Mouse (Mus musculus) heart, embryonic 14.5 days (tissue): ENCODE measurements around the gene Cadm1. TPM values are rescaled to one million over a fixed set of nuclear protein-coding genes. Genes with fewer than 3 reads are reported as not detected.

Source experiments
- ATAC-seq: fragments of 200-750 bp; cut with Nextera tagmentation; 2 replicates; pipeline ENCODE4 v1.8.0; 2017; ENCODE audit warnings: low read depth, moderate TSS enrichment; ENCODE audit not compliant: insufficient number of reproducible peaks, insufficient read depth, low FRiP score
- H3K27ac ChIP-seq, 2 experiments: fragments of 200-500 bp in 1 of 2; fragments of 300-500 bp in 1 of 2; sonication (generic) in 1 of 2; replicated peaks in 1 of 2; 2 replicates each; pipeline ENCODE4 v1.5.1; 2012 to 2014; ENCODE audit warnings: low read depth in 2 of 2, low read length in 2 of 2, control low read depth in 1 of 2, mild to moderate bottlenecking in 1 of 2, mixed read lengths in 1 of 2; ENCODE audit not compliant: control insufficient read depth in 1 of 2, insufficient read depth in 1 of 2
- H3K27me3 ChIP-seq: fragments of 300-500 bp; sonication (generic); 2 replicates; pipeline ENCODE4 v1.6.1; 2014; ENCODE audit warnings: mild to moderate bottlenecking, low read length, control low read depth; ENCODE audit not compliant: control insufficient read depth, insufficient read depth
- H3K36me3 ChIP-seq: fragments of 300-500 bp; sonication (generic); 2 replicates; pipeline ENCODE4 v1.6.1; 2014; ENCODE audit warnings: mild to moderate bottlenecking, control low read depth, low read length, mixed read lengths; ENCODE audit not compliant: control insufficient read depth, insufficient read depth
- H3K4me1 ChIP-seq, 2 experiments: fragments of 200-500 bp in 1 of 2; fragments of 300-500 bp in 1 of 2; sonication (generic) in 1 of 2; 2 replicates each; pipeline ENCODE4 v1.6.1; 2012 to 2014; ENCODE audit warnings: low read length in 2 of 2, control low read depth in 1 of 2, mixed read lengths in 1 of 2; ENCODE audit not compliant: control insufficient read depth in 2 of 2, insufficient read depth in 2 of 2
- H3K4me2 ChIP-seq: fragments of 300-500 bp; sonication (generic); 2 replicates; pipeline ENCODE4 v1.6.1; 2014; ENCODE audit warnings: mild to moderate bottlenecking, low read length
- H3K4me3 ChIP-seq, 2 experiments: fragments of 200-500 bp in 1 of 2; fragments of 300-500 bp in 1 of 2; sonication (generic) in 1 of 2; 2 replicates each; pipeline ENCODE4 v1.5.1; 2012 to 2014; ENCODE audit warnings: low read length in 2 of 2, mild to moderate bottlenecking in 2 of 2, control low read depth in 1 of 2, low read depth in 1 of 2, moderate library complexity in 1 of 2; ENCODE audit not compliant: control insufficient read depth in 1 of 2, insufficient read depth in 1 of 2
- H3K9ac ChIP-seq: fragments of 300-500 bp; sonication (generic); 2 replicates; pipeline ENCODE4 v1.6.1; 2014; ENCODE audit warnings: mild to moderate bottlenecking, low read length
- H3K9me3 ChIP-seq: fragments of 300-500 bp; sonication (generic); 2 replicates; pipeline ENCODE4 v1.6.1; 2016; ENCODE audit warnings: low read length, control low read depth; ENCODE audit not compliant: control insufficient read depth
- WGBS: fragments of 180-500 bp; shearing (Covaris S2); extraction: QIAGEN DNeasy Blood & Tissue Kit; methylation state at CpG from one replicate; pipeline ENCODE4 v1.1.7; 2014; 5-methylcytosine and 5-hydroxymethylcytosine counted together
- polyA plus RNA-seq: library from polyadenylated mRNA; unstranded; fragments of >200 nt; fragmentation: Nextera tagmentation; extraction: Ambion mirVana; gene quantifications from 2 replicates; pipeline ENCODE4 v1.2.1, GENCODE M21; 2014

Cadm1 gene
- polyA plus RNA-seq, 1 experiment from 2014 or later: 16.5 TPM

DNA sequence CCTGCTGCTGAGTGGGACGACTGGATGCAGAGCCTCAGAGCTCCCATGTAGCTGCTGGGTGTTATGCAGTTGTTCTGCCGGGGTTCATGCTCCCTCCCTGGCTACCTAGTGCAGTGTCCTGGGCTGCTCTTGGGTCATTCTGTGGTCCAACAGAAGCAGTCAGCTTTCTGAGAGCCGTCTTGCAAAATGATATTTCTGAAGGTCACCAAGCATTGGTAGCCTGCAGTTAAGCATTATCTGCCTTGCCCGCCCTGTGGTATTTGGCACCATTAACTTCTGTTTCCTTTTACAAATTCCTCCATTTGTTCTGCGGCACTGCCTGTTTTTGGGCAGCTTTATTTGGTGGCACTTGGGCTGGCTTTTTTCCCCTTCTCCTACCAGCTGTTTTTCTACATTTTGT, 42.2 kb downstream of the Cadm1 start:
- Histone ChIP-seq H3K9ac (no peak overlapping the region), H3K36me3 (no peaks in the 10 kb centered on the region), H3K27me3 (no peaks in the 10 kb centered on the region; the same call in 1 of the 2 replicates), H3K9me3 (no peaks in the 10 kb centered on the region), H3K27ac (no peak overlapping the region), H3K4me3 (no peak overlapping the region), H3K4me1 (peaks cover 12 to 16% of the 10 kb centered on the region in 2 experiments), H3K4me2 (no peak overlapping the region)
- 37% methylated on average over 5 of the region's 5 CpGs for WGBS
- ATAC-seq: no peak

DNA sequence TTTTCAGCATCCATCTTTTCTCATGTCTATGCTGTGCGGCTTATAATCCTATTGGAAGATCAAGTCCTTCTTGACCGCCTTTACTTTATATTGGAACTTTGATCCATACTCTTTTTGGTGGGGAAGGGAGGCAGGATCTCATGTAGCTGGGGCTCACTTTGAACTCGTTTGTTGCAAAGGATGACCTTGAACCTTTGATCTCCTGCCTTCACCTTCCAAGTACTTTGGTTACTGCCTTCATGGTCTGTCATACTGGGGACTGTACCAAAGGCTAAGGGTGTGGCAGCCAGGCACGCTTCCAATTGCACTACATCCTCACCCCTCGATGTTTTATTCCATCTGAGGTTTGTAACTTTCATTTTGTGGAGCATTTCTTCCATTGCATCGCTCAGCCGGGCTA, 43.5 kb downstream of the Cadm1 start:
- WGBS: 89% methylated on average over 7 of the region's 7 CpGs
- no peaks in the 10 kb centered on the region for H3K9me3 ChIP-seq
- no peak overlapping the region for H3K4me2 ChIP-seq
- no peak for ATAC-seq
- H3K27me3 ChIP-seq: no peaks in the 10 kb centered on the region; the same call in 1 of the 2 replicates
- H3K4me3 ChIP-seq: no peak overlapping the region
- peaks cover 12 to 16% of the 10 kb centered on the region in 2 experiments for H3K4me1 ChIP-seq
- H3K36me3 ChIP-seq: no peaks in the 10 kb centered on the region
- H3K27ac ChIP-seq: no peak overlapping the region
- no peak overlapping the region for H3K9ac ChIP-seq

DNA sequence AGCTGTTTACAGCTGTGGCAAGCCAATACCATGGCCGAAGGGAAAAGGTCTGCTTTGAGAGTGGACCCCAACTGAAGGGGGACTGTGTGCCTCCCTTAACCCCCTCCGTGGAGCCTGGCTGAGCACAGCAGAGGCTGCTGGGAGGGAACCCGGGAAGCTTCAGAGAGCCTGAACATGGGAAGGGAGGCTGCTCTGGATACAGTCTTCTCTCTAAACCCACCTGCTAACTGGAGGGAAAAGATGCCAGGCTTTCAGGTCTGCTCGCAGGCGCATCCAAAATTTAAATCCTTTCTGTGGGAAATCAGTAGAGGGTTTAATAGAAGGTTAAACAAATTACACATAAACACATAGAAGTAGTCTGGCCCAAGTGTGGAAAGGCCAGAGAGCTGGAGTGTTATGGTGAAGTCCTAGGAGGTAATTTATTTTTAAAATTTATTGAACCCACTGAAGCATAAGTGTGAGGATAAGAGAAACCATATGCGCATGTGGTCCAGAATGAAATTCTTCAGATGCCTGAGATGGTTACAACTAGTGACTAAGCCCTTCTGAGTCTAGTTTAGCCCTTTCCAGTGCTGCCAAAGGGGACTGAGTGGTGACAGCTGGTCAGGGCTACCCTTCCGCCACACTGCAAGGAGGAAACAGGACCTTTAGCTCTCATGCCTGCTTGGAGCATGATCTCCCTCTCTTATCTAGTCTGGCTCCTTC, 44.9 kb downstream of the Cadm1 start:
- Histone ChIP-seq H3K9me3 (no peaks in the 10 kb centered on the region), H3K4me1 (peaks cover 12 to 16% of the 10 kb centered on the region in 2 experiments), H3K4me3 (no peak overlapping the region), H3K4me2 (no peak overlapping the region), H3K27me3 (no peaks in the 10 kb centered on the region; the same call in 1 of the 2 replicates), H3K27ac (no peak overlapping the region), H3K9ac (no peak overlapping the region), H3K36me3 (no peaks in the 10 kb centered on the region)
- ATAC-seq: 0 out of 2 replicates have a peak, but pooled peaks have one; percentile 35
- 36% methylated on average over 7 of the region's 7 CpGs for WGBS

DNA sequence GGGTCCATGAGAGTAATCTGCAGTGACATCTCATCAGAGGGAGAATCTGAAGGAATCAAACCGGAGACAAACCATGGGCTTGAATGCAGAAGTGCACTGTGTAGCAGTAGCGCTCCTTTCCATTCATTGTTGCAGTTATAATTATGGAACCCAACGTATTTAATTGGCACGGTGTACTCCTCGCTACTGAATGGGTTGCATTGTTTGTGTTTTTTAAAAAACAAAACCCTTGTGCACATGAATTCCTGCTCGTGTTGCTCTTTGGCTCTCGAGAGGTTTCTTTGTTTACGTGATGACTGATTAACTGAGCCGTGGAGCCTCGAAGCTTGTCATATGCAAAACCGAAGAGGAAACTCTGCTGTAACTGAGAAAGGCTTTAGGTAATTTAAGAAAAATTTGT, 45.8 kb downstream of the Cadm1 start:
- no peaks in the 10 kb centered on the region for H3K9me3 ChIP-seq
- WGBS: 78% methylated on average over 11 of the region's 11 CpGs
- no peak overlapping the region for H3K9ac ChIP-seq
- no peak overlapping the region for H3K4me2 ChIP-seq
- no peak overlapping the region for H3K27ac ChIP-seq
- no peak for ATAC-seq
- no peak overlapping the region for H3K4me3 ChIP-seq
- H3K27me3 ChIP-seq: no peaks in the 10 kb centered on the region; the same call in 1 of the 2 replicates
- no peaks in the 10 kb centered on the region for H3K36me3 ChIP-seq
- peaks cover 12 to 16% of the 10 kb centered on the region in 2 experiments for H3K4me1 ChIP-seq

DNA sequence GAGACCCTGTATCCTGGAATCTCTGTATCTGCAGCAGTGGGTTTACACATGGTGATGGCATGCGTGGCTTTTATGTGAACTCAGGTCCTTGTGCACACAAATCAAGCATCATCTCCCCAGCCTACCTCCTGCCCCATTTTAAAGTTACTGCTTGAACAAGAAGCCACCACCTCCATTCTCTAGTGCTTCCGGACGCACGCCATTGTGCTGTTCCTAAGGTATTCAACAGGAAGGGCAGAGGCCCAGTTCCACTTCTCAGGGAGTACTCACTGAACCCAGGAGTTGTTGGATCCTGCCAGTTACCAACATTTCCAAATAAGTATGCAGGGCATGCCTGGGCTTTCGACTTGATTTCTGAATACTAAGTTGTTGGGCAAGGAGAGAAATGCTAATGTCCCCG, 49.5 kb downstream of the Cadm1 start:
- Histone ChIP-seq H3K4me3 (no peak overlapping the region), H3K9me3 (no peaks in the 10 kb centered on the region), H3K36me3 (no peaks in the 10 kb centered on the region), H3K4me1 (peaks cover 10 to 17% of the 10 kb centered on the region in 2 experiments), H3K9ac (no peak overlapping the region), H3K4me2 (no peak overlapping the region), H3K27me3 (no peaks in the 10 kb centered on the region; the same call in 1 of the 2 replicates), H3K27ac (no peak overlapping the region)
- no peak for ATAC-seq
- 91% methylated on average over 6 of the region's 6 CpGs for WGBS

DNA sequence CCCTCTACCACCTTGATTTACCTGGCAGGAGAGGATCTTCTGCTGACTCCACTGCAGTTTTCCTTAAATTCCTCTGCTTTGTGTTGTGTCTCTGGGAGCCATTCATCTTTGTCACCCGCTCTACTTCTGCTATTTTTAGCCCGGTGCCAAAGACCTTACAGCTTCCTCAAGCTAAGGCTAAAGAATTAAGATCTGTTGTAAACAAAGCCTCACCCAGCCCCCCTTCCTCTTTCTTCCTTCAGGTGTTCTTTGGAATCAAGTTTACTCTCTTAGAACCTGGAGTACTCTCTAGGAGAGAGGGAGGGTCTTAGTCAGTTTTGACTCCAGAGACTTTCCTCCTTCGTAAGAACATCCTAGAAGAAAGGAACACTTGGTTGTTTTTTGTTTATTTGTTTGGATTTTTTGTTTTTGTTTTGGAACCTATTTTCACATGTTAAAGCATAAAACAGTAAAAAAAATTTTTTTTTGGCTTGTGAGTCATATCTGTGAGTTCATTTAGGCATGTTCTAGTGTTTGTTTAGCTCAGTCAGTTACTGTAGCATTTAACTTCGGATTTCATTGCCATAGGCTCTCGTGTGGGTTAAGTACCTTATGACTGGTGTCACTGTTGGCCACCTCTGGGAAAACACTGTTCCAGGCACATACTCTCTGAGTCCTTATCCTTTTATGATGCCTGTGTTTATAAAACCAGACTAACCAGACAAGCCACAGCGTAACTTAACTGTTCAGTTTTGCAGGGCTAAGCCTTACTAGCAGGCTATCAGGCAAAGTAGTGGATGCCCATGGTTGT, 51.8 kb downstream of the Cadm1 start:
- Histone ChIP-seq H3K4me2 (no peak overlapping the region), H3K9me3 (no peaks in the 10 kb centered on the region), H3K4me1 (peaks cover 4 to 5% of the 10 kb centered on the region in 2 experiments), H3K27ac (no peak overlapping the region), H3K4me3 (no peak overlapping the region), H3K9ac (no peak overlapping the region), H3K27me3 (no peaks in the 10 kb centered on the region), H3K36me3 (no peaks in the 10 kb centered on the region)
- 59% methylated on average over 6 of the region's 6 CpGs for WGBS
- no peak for ATAC-seq

DNA sequence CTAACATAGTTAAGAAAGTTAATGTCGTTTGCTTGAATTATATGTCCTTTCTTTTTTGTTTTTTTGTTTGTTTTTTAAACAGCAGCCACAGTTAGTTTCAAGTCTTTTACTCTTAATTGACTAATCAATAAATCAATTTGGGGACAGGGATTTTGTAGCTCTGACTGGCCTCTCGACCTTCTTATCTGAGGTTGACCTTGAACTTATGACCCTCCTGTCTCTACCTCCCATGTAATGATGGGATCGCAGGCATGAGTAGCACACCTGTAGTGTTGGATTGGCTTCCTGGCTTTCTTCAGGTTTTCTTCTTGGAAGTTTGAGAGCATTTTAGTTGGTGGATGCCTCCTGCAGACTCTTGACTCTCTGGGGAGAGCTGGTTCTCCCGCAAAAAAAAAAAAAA, 53.3 kb downstream of the Cadm1 start:
- Histone ChIP-seq H3K36me3 (no peaks in the 10 kb centered on the region), H3K27ac (no peak overlapping the region), H3K4me1 (peaks cover 4 to 5% of the 10 kb centered on the region in 2 experiments), H3K4me2 (no peak overlapping the region), H3K9ac (no peak overlapping the region), H3K9me3 (no peaks in the 10 kb centered on the region), H3K4me3 (no peak overlapping the region), H3K27me3 (no peaks in the 10 kb centered on the region)
- WGBS: 70% methylated on average over 4 of the region's 4 CpGs
- ATAC-seq: no peak
